ENCODE assay signal across 10 mouse cellular contexts in the genomic region with DNA sequence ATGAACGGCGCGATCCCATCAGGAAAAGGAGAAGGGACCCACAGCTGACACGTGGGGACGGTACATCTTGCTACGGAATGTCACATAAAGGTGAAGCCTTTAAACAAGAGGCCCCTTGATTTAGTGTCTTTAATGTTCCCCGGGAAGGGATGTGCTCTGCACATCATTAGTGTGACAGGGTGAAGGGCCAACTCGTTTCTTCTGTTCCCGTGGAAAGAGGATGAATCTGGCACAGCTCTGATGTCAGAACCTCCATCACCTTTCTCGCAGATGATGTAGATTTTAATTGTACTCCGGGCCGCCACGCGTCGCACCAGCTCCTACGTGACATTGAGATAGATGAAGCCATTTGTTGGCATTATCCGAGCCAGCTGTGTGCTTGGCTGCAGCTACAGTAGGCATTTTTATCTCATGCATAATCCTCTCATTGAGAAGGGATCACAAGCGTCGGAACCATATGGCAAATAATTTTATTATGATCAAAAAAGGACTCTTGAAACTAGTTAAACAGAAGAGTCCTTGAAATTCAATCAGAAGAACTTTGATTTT.
DNase-seq lines count a peak whose midpoint lies in the region; ATAC-seq lines count a peak whose summit lies in the region.
"Had no signal": no experiment of that assay in that cellular context is flagged by ENCODE, and none has a peak within 500 bp of the region (broad histone marks: within the 10 kb centered on the region; RNA-seq: fewer than 3 reads in every experiment).

No protein-coding gene starts in this region.

- no peak overlapping the region for H3K27ac ChIP-seq in lung, embryonic 15.5 days
- H3K27ac ChIP-seq: macrophage had no signal

- no peaks in the 10 kb centered on the region for H3K27me3 ChIP-seq in lung, embryonic 15.5 days

- no peaks in the 10 kb centered on the region for H3K9me3 ChIP-seq in lung, embryonic 15.5 days

- no peak overlapping the region for H3K9ac ChIP-seq in lung, embryonic 15.5 days

- no peaks in the 10 kb centered on the region for H3K36me3 ChIP-seq in lung, embryonic 15.5 days

- DNase-seq in cerebellum, postnatal 14 days = peak; percentile 7 to 8
- no peak for DNase-seq in cerebellum, adult 11 months
- DNase-seq in lung, postnatal 14 days = no peak
- DNase-seq in layer of hippocampus, postnatal 14 days (ENCODE audit: low spot score in 2 of 2) = peak; percentile 48 to 49
- DNase-seq in retina, postnatal 1 day = peak; percentile 63
- DNase-seq in ovary, postnatal 36 days (ENCODE audit: low spot score) = no peak
- no peak for DNase-seq in kidney, postnatal 14 days
- DNase-seq: kidney, postnatal 4 days had no signal

- ATAC-seq in lung, embryonic 15.5 days (ENCODE audit: borderline replicate concordance, extremely low read depth, low FRiP score, low TSS enrichment) = no peak

- H3K4me3 ChIP-seq in lung, embryonic 15.5 days = no peak overlapping the region

- WGBS in lung, embryonic 15.5 days = 25% methylated on average over 19 of the region's 19 CpGs

- no peaks in the 10 kb centered on the region for H3K4me1 ChIP-seq in lung, embryonic 15.5 days

- H3K4me2 ChIP-seq in lung, embryonic 15.5 days = peak overlapping the region; percentile 11; the same call in 1 of the 2 replicates

Comparison
In these comparisons a context has a peak if more than half of its experiments do, and no peak if none do; other contexts are left out.
1. DNase-seq: peak in cerebellum, postnatal 14 days (2 of 2), layer of hippocampus, postnatal 14 days (2 of 2) and retina, postnatal 1 day (single experiment); none in cerebellum, adult 11 months (single experiment), lung, postnatal 14 days (single experiment), ovary, postnatal 36 days (single experiment) and kidney, postnatal 14 days (single experiment).